Mouse (Mus musculus) heart, embryonic 12.5 days (tissue): ENCODE measurements around the gene Cyb5rl. TPM values are rescaled to one million over a fixed set of nuclear protein-coding genes. Genes with fewer than 3 reads are reported as not detected.

Experiments
- ATAC-seq: fragments of 200-750 bp; cut with Nextera tagmentation; 2 replicates; pipeline ENCODE4 v1.8.0; 2017; ENCODE audit warnings: moderate TSS enrichment, moderate library complexity; ENCODE audit not compliant: insufficient number of reproducible peaks, low FRiP score
- H3K27ac ChIP-seq: fragments of 300-500 bp; sonication (generic); 2 replicates; pipeline ENCODE4 v1.5.1; 2016; ENCODE audit warnings: mild to moderate bottlenecking, moderate library complexity; ENCODE audit not compliant: poor library complexity, severe bottlenecking
- H3K27me3 ChIP-seq: fragments of 300-500 bp; sonication (generic); replicated peaks from 2 replicates; pipeline ENCODE4 v1.6.1; 2016; ENCODE audit warnings: mild to moderate bottlenecking, moderate library complexity
- H3K36me3 ChIP-seq: fragments of 300-500 bp; sonication (generic); 2 replicates; pipeline ENCODE4 v1.6.1; 2016; ENCODE audit warnings: mild to moderate bottlenecking, moderate library complexity
- H3K4me1 ChIP-seq: fragments of 300-500 bp; sonication (generic); replicated peaks from 2 replicates; pipeline ENCODE4 v1.6.1; 2016; ENCODE audit warnings: mild to moderate bottlenecking
- H3K4me2 ChIP-seq: fragments of 300-500 bp; sonication (generic); 2 replicates; pipeline ENCODE4 v1.6.1; 2016; ENCODE audit warnings: mild to moderate bottlenecking, moderate library complexity
- H3K4me3 ChIP-seq: fragments of 300-500 bp; sonication (generic); 2 replicates; pipeline ENCODE4 v1.5.1; 2016; ENCODE audit warnings: mild to moderate bottlenecking
- H3K9ac ChIP-seq: fragments of 300-500 bp; sonication (generic); 2 replicates; pipeline ENCODE4 v1.6.1; 2016; ENCODE audit warnings: mild to moderate bottlenecking, moderate library complexity
- H3K9me3 ChIP-seq: fragments of 300-500 bp; sonication (generic); replicated peaks from 2 replicates; pipeline ENCODE4 v1.6.1; 2016; ENCODE audit warnings: mild to moderate bottlenecking, moderate library complexity
- WGBS: fragments of 180-500 bp; shearing (Covaris S2); methylation state at CpG from one replicate; pipeline ENCODE4 v1.1.7; 2016; 5-methylcytosine and 5-hydroxymethylcytosine counted together
- polyA plus RNA-seq: library from polyadenylated mRNA; unstranded; fragments of >200 nt; fragmentation: Nextera tagmentation; extraction: Ambion mirVana; gene quantifications from 2 replicates; pipeline ENCODE4 v1.2.1, GENCODE M21; 2016

Cyb5rl gene
- polyA plus RNA-seq, 1 experiment from 2014 or later = 4.5 TPM

GRCm38 (mm10) chr4:107038303-107038702 is 28.5 kb upstream of the Cyb5rl start:
- WGBS = 86% methylated on average over 4 of the region's 4 CpGs
- Histone ChIP-seq H3K4me1 (peaks cover 13% of the 10 kb centered on the region), H3K4me3 (no peak overlapping the region), H3K27ac (no peak overlapping the region), H3K27me3 (no peaks in the 10 kb centered on the region), H3K9me3 (no peaks in the 10 kb centered on the region), H3K9ac (no peak overlapping the region), H3K36me3 (peaks cover 81% of the 10 kb centered on the region), H3K4me2 (no peak overlapping the region)
- no peak for ATAC-seq

GRCm38 (mm10) chr4:107039270-107039669 is 27.5 kb upstream of the Cyb5rl start:
- Histone ChIP-seq H3K36me3 (peaks cover 80% of the 10 kb centered on the region), H3K27me3 (no peaks in the 10 kb centered on the region), H3K9me3 (no peaks in the 10 kb centered on the region), H3K9ac (no peak overlapping the region), H3K4me1 (peaks cover 13% of the 10 kb centered on the region), H3K4me2 (no peak overlapping the region), H3K4me3 (no peak overlapping the region), H3K27ac (0 out of 2 replicates have a peak overlapping the region, but pooled peaks have one; percentile 11)
- no peak for ATAC-seq
- 62% methylated on average over 8 of the region's 8 CpGs for WGBS

- H3K4me1 ChIP-seq = peaks cover 13% of the 10 kb centered on the region
- H3K9ac ChIP-seq = no peak overlapping the region
- H3K4me2 ChIP-seq = no peak overlapping the region
- H3K27ac ChIP-seq = no peak overlapping the region
- H3K36me3 ChIP-seq = peaks cover 83% of the 10 kb centered on the region
- H3K4me3 ChIP-seq = no peak overlapping the region
- ATAC-seq = no peak
- no peaks in the 10 kb centered on the region for H3K27me3 ChIP-seq
- H3K9me3 ChIP-seq = no peaks in the 10 kb centered on the region
- WGBS = 85% methylated on average over 6 of the region's 6 CpGs
Measured at GRCm38 (mm10) chr4:107042304-107042703, 24.5 kb upstream of the Cyb5rl start.

GRCm38 (mm10) chr4:107045188-107045587 is 21.6 kb upstream of the Cyb5rl start:
- Histone ChIP-seq H3K9me3 (no peaks in the 10 kb centered on the region), H3K9ac (no peak overlapping the region), H3K4me1 (no peaks in the 10 kb centered on the region), H3K36me3 (peaks cover 75% of the 10 kb centered on the region), H3K27ac (no peak overlapping the region), H3K4me3 (no peak overlapping the region), H3K4me2 (no peak overlapping the region), H3K27me3 (no peaks in the 10 kb centered on the region)
- WGBS = 97% methylated on average over 13 of the region's 13 CpGs
- no peak for ATAC-seq

- H3K4me2 ChIP-seq = no peak overlapping the region
- H3K9me3 ChIP-seq = no peaks in the 10 kb centered on the region
- peaks cover 56% of the 10 kb centered on the region for H3K36me3 ChIP-seq
- ATAC-seq = no peak
- no peaks in the 10 kb centered on the region for H3K27me3 ChIP-seq
- no peak overlapping the region for H3K4me3 ChIP-seq
- WGBS = 91% methylated on average over 5 of the region's 5 CpGs
- no peaks in the 10 kb centered on the region for H3K4me1 ChIP-seq
- H3K27ac ChIP-seq = no peak overlapping the region
- no peak overlapping the region for H3K9ac ChIP-seq
Measured at GRCm38 (mm10) chr4:107047806-107048205, 19.0 kb upstream of the Cyb5rl start.

- Histone ChIP-seq H3K9me3 (no peaks in the 10 kb centered on the region), H3K4me1 (no peaks in the 10 kb centered on the region), H3K9ac (no peak overlapping the region), H3K27me3 (no peaks in the 10 kb centered on the region), H3K27ac (no peak overlapping the region), H3K4me3 (no peak overlapping the region), H3K4me2 (no peak overlapping the region), H3K36me3 (peaks cover 51% of the 10 kb centered on the region)
- no peak for ATAC-seq
- 91% methylated on average over 11 of the region's 11 CpGs for WGBS
Measured at GRCm38 (mm10) chr4:107048568-107049162, 18.1 kb upstream of the Cyb5rl start.

GRCm38 (mm10) chr4:107051889-107052288 is 14.9 kb upstream of the Cyb5rl start:
- WGBS = 38% methylated on average over 4 of the region's 4 CpGs
- peaks cover 37% of the 10 kb centered on the region for H3K36me3 ChIP-seq
- no peak overlapping the region for H3K4me3 ChIP-seq
- no peak overlapping the region for H3K4me2 ChIP-seq
- H3K9ac ChIP-seq = no peak overlapping the region
- H3K4me1 ChIP-seq = no peaks in the 10 kb centered on the region
- no peak overlapping the region for H3K27ac ChIP-seq
- no peaks in the 10 kb centered on the region for H3K27me3 ChIP-seq
- no peak for ATAC-seq
- H3K9me3 ChIP-seq = no peaks in the 10 kb centered on the region

- WGBS = 41% methylated on average over 5 of the region's 5 CpGs
- peaks cover 37% of the 10 kb centered on the region for H3K36me3 ChIP-seq
- no peaks in the 10 kb centered on the region for H3K27me3 ChIP-seq
- H3K4me3 ChIP-seq = no peak overlapping the region
- no peaks in the 10 kb centered on the region for H3K4me1 ChIP-seq
- no peak overlapping the region for H3K9ac ChIP-seq
- H3K4me2 ChIP-seq = no peak overlapping the region
- H3K9me3 ChIP-seq = no peaks in the 10 kb centered on the region
- no peak overlapping the region for H3K27ac ChIP-seq
- ATAC-seq = no peak
Measured at GRCm38 (mm10) chr4:107052962-107053553, 13.7 kb upstream of the Cyb5rl start.

- H3K4me1 ChIP-seq = no peaks in the 10 kb centered on the region
- H3K9ac ChIP-seq = no peak overlapping the region
- no peak overlapping the region for H3K4me3 ChIP-seq
- 73% methylated on average over 3 of the region's 3 CpGs for WGBS
- no peak overlapping the region for H3K27ac ChIP-seq
- H3K9me3 ChIP-seq = no peaks in the 10 kb centered on the region
- H3K36me3 ChIP-seq = peaks cover 56% of the 10 kb centered on the region
- no peaks in the 10 kb centered on the region for H3K27me3 ChIP-seq
- no peak overlapping the region for H3K4me2 ChIP-seq
- no peak for ATAC-seq
Measured at GRCm38 (mm10) chr4:107056088-107056487, 10.7 kb upstream of the Cyb5rl start.

- Histone ChIP-seq H3K4me2 (no peak overlapping the region), H3K27me3 (no peaks in the 10 kb centered on the region), H3K27ac (no peak overlapping the region), H3K9me3 (no peaks in the 10 kb centered on the region), H3K9ac (no peak overlapping the region), H3K4me1 (no peaks in the 10 kb centered on the region), H3K4me3 (no peak overlapping the region), H3K36me3 (peaks cover 76% of the 10 kb centered on the region)
- ATAC-seq = no peak
- WGBS = 81% methylated on average over 5 of the region's 5 CpGs
Measured at GRCm38 (mm10) chr4:107058346-107058745, 8.4 kb upstream of the Cyb5rl start.

GRCm38 (mm10) chr4:107058781-107059180 is 8.0 kb upstream of the Cyb5rl start:
- 80% methylated on average over 6 of the region's 6 CpGs for WGBS
- no peaks in the 10 kb centered on the region for H3K27me3 ChIP-seq
- ATAC-seq = no peak

GRCm38 (mm10) chr4:107061560-107061959 is 5.2 kb upstream of the Cyb5rl start:
- ATAC-seq = no peak
- 92% methylated on average over 4 of the region's 4 CpGs for WGBS

More at GRCm38 (mm10) chr4:107058781-107059180, 8.0 kb upstream of the Cyb5rl start:
- Histone ChIP-seq H3K9ac (no peak overlapping the region), H3K27ac (no peak overlapping the region), H3K4me2 (no peak overlapping the region), H3K9me3 (no peaks in the 10 kb centered on the region), H3K36me3 (peaks cover 80% of the 10 kb centered on the region), H3K4me1 (no peaks in the 10 kb centered on the region), H3K4me3 (no peak overlapping the region)

More at GRCm38 (mm10) chr4:107061560-107061959, 5.2 kb upstream of the Cyb5rl start:
- H3K9me3 ChIP-seq = no peaks in the 10 kb centered on the region
- peaks cover 78% of the 10 kb centered on the region for H3K36me3 ChIP-seq
- H3K4me1 ChIP-seq = peaks cover 9% of the 10 kb centered on the region
- no peak overlapping the region for H3K4me2 ChIP-seq
- H3K9ac ChIP-seq = no peak overlapping the region
- no peak overlapping the region for H3K4me3 ChIP-seq
- no peaks in the 10 kb centered on the region for H3K27me3 ChIP-seq
- no peak overlapping the region for H3K27ac ChIP-seq
